Mouse (Mus musculus) ovary, adult 10 weeks (tissue): ENCODE data around the gene Snhg11. TPM values are rescaled to one million over a fixed set of nuclear protein-coding genes. Genes with fewer than 3 reads are reported as not detected.

Experiments used
- polyA plus RNA-seq: library from polyadenylated mRNA; stranded (reverse); fragments of 350-450 nt; fragmentation: Illumina TruSeq; extraction: RNeasy Lipid Tissue Mini Kit (QIAGEN cat#74804); gene quantifications from one replicate; pipeline ENCODE4 v1.2.3, GENCODE M21; 2014

Snhg11 gene
- 3.1 TPM for polyA plus RNA-seq

DNA sequence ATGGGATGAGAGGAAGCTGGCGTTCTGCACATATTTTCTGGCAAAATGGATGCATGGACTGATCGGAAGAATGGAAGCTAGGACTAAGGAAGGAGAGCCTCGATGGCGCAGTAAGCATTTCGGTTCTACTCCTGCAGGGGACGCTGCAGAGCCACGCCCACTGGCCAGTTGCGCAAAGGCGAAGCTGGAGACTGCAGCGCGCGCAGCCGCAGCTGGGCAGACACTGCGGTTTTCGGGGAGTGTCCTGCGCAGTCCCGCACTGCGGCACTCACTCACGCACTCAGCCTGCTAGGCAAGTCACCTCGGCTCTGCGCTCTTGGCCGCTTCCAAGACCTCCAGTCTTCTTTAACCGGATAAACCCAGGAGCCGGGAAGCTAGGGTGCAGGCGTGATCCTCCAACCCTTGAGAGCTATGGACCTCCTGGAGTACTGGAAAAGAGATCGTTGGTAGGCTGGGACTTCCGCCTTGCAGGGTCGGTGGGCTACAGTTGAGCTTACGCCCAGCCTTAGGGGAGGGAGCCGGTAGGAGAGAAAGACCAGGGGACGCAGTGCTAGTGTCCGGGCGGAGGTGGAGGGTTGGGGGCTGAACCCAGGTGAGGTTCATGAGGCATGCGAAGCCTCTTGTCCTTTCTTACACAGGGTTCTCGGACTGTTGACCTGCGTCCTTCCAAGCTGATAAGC, at the start of gene Snhg11:
Gene Snhg11 (plus strand): TSS at position 196 of the 680 bp plus-strand sequence.

GRCm38 (mm10) chr2:158409595-158410021, 34.2 kb downstream of the Snhg11 start, which contains the start of gene Ralgapb:
Gene Ralgapb, plus strand, starts transcription at chr2:158409848.

Other genes starting within 250 kb of the Snhg11 start
- 3.3 TPM for gene Tgm2, start 229.2 kb upstream of the Snhg11 start, polyA plus RNA-seq
- gene D630003M21Rik, start 146.4 kb upstream of the Snhg11 start, polyA plus RNA-seq, result 0.26 TPM
- not detected for gene Bpi, start 117.5 kb upstream of the Snhg11 start, polyA plus RNA-seq
- 33.7 TPM for gene Lbp, start 69.1 kb upstream of the Snhg11 start, polyA plus RNA-seq
- gene Ralgapb, start 34.2 kb downstream of the Snhg11 start, polyA plus RNA-seq, result 68.0 TPM
- not detected for gene Adig, start 127.0 kb downstream of the Snhg11 start, polyA plus RNA-seq
- gene Arhgap40, start 137.2 kb downstream of the Snhg11 start, polyA plus RNA-seq, result not detected
- not detected for gene Slc32a1, start 235.1 kb downstream of the Snhg11 start, polyA plus RNA-seq
- not detected for gene Actr5, start 249.2 kb downstream of the Snhg11 start, polyA plus RNA-seq